Mouse (Mus musculus): ENCODE measurements around the gene Eppin.
"Not testable (repeated sequence)": the region's sequence is repeated elsewhere in the genome, so short reads cannot be mapped to it uniquely, and the experiment has no call there.

Eppin gene

GRCm38 (mm10) chr2:164593494-164593893 is at the start of gene Eppin:
TSS of gene Eppin (minus strand) at chr2:164593594.
- DNase-seq (ENCODE audit: low read depth, low spot score), result no peak

- no peak for DNase-seq (ENCODE audit: low read depth, low spot score)
Measured at GRCm38 (mm10) chr2:164641881-164642673, 48.7 kb upstream of the Eppin start.

DNA sequence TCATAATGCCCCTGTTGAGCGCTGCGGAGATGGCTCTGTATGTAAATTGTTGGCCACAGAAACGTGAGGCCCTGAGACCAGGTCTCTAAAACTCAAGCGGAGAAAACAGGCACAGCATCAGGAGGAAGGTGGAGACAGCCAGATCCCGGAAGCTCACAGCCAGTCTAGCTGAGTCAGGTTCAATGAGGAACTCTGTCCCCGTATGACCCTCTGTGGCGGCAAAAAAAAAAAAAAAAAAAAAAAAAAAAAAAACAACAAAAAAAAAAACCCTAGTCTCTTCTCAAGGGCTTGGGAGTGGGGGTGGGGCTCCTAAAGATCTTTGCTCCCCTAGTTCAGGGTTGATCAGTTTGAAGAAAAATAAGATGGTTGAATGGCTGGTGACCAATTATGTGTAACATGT is 47.7 kb upstream of the Eppin start:
- no peak for DNase-seq (ENCODE audit: low read depth, low spot score)

DNA sequence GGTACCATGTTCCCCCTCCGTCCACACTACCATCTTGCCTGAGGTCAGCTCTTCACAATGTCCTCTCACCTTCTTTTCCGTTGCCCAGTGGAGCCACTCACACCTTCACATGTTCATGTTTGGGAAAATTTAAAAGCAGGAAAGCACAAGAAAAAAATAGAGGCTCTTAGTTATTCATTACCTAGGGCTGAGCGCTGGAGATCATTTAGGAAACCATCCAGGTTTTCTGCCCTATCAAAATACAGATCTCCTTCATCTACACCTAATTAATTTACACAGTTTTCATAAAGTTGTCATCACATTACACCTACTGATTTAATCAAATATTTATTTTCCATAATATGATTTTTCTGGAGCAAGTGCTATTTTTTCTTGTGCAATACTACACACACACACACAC is 45.3 kb upstream of the Eppin start, which contains the start of gene Wfdc16:
Gene Wfdc16 (minus strand): TSS at position 101 of the 400 bp plus-strand sequence.
- no peak for DNase-seq (ENCODE audit: low read depth, low spot score)

DNA sequence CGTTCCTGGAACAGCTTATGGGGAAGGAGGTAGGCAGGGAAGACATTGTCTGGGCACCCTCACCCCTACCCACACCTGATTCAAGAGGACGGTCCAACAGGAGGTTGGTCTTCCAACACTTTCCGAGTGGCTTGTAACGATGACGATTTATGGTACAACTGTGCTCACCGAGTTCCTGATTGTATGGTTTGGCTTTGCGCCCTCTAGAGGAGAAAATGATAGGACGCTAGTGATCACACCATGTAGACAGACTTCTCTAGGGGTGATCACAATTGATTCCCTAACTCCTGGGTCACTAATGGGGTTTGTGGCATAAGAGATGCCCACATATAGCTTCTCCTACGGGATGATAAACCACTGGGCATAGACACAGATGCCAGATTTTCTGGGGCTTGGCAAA is 41.9 kb upstream of the Eppin start:
- peak; percentile 17 for DNase-seq (ENCODE audit: low read depth, low spot score)

DNA sequence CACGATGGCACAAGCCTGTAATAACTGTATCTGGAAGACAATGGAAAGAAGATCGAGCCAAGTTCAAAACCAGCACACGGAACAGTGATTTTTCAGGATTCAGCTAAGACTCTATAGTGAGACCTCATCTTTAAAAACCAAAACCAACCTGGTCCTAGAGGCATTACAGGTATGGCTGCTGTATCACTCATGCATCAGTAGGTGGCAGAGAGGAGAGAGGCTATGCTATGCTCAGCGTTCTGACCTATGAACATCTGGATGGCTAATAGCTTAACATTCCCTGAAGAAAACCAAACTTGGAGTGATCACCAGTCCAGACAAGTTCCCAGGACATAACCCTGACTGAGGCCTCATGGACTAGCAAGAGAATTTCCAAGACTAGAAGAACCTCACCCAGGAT is 28.4 kb upstream of the Eppin start:
- DNase-seq (ENCODE audit: low read depth, low spot score), result no peak

- DNase-seq (ENCODE audit: low read depth, low spot score), result no peak
Measured at GRCm38 (mm10) chr2:164619050-164619449, 25.7 kb upstream of the Eppin start.

DNA sequence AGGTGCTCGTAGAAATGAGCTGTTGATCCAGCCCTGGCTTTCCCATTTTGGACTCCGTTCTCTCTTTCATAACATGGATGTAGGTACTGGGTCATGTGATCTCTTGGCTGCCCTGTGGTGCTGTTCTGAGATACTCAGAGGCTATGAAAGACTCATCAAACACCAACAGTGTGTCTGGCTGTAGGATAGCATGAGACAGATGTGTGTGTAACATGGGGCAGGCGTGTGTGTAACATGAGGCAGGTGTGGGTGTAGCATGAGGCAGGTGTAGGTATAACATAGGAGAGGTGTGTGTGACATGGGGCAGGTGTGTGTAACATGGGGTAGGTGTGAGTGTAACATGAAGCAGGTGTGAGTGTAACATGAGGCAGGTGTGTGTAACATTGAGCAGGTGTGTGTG is 22.0 kb upstream of the Eppin start:
- DNase-seq (ENCODE audit: low read depth, low spot score), result no peak

DNA sequence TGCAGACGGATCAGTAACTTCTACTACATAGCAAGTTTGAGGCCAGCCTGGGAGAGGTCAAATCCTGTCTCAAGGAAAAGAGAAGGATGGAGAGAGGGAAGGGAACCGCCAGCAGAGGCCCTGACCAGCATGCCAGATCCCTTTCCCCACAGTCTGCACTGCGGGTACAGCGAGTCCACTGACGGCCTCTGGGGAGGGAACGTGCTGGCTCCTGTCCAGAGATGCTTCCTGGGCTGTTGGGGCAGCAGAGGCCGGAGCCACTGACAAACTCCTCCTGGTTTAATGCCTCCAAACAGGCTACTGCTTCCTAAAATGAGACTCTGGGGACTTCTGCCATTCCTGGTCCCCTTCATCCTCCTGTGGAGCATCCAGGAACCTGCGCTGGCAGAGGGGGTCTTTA is 20.1 kb upstream of the Eppin start, which contains the start of the genes Wfdc6b and Wfdc8:
Gene Wfdc6b (plus strand): TSS at position 52 of the 400 bp plus-strand sequence.
Gene Wfdc8 (minus strand): TSS at position 156 of the 400 bp plus-strand sequence.
- DNase-seq (ENCODE audit: low read depth, low spot score), result not testable (repeated sequence)

DNA sequence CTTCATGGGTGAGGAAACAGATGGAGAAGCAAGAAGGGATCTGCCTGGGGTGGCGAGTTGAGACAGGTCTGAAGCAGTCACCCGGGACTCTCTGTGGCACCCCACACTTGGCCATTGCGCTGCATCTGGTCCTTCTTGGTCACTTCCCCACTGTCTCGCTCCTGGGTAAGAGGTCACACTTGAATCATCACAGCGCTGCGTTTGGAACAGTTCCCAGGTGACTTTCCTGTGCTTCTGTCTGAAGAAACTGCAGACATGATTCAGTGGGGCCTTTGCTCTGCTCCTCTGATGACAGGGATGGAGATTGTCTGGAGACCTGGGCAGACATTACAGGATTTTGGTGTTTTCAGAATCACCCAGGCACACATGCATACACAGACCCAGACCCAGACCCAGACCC is 15.4 kb upstream of the Eppin start:
- no peak for DNase-seq (ENCODE audit: low read depth, low spot score)

DNA sequence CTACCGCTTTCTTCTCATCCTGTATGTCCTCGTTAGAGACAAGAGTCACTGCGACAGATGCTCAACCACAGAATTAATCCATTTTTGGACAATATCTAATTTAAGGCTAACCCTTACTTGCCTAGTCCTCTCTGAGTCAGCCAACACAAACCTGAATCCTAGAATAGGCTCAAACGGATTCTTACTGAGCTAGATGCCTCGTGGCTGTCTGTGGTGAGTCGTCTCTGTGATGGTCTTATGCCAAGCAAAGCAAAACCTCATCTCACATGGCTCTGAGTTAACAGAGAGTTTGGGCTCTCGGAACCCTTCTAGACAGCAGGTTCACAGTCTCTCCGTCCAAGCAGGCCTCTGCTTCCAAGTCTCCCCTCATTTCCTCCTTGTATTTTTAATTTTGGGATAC is 11.0 kb upstream of the Eppin start:
- no peak for DNase-seq (ENCODE audit: low read depth, low spot score)

GRCm38 (mm10) chr2:164603482-164603881 is 10.1 kb upstream of the Eppin start:
- DNase-seq (ENCODE audit: low read depth, low spot score), result no peak

DNA sequence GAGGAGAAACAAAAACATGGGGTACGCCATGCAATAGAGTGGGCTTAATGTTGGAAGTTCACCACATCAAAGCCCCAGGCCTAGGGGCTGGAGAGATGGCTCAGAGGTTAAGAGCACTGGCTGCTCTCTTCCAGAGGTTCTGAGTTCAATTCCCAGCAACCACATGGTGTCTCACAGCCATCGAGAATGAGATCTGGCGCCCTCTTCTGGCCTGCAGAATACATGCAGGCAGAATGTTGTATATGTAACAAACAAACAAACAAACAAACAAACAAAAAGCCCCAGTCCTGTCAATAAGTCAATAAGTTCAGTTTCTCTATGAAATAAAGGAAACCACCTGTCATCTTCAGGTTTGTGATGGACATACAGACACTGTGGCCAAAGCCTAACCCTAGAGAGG is 6.8 kb upstream of the Eppin start:
- DNase-seq (ENCODE audit: low read depth, low spot score), result peak; percentile 15

- peak; percentile 21 for DNase-seq (ENCODE audit: low read depth, low spot score)
Measured at GRCm38 (mm10) chr2:164592014-164592413, 1.4 kb downstream of the Eppin start.

DNA sequence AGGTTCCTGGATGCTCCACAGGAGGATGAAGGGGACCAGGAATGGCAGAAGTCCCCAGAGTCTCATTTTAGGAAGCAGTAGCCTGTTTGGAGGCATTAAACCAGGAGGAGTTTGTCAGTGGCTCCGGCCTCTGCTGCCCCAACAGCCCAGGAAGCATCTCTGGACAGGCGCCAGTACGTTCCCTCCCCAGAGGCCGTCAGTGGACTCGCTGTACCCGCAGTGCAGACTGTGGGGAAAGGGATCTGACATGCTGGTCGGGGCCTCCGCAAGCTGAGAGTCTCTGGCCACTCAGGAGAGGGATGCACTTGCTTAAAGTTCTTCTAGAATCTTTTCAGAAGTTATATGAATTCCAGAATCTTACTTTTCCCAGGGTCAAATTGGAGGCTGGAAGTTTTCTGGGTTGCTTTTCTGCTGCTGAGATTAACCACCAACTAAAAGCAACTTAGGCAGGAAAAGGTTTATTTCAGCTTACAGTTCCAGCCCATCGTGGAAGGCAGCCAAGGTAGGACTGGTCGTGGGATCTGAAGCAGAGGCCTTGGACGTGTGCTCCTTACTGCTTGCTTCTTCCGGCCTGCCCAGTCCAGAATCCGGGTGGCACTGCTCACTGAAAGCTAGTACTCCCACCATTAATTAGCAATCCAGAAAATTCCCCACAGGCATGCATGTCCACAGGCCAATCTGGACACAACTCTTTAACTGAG is 8.2 kb downstream of the Eppin start, which contains the start of gene Wfdc6a:
Gene Wfdc6a (minus strand): TSS at position 423 of the 701 bp plus-strand sequence.
- not testable (repeated sequence) for DNase-seq (ENCODE audit: low read depth, low spot score)

DNA sequence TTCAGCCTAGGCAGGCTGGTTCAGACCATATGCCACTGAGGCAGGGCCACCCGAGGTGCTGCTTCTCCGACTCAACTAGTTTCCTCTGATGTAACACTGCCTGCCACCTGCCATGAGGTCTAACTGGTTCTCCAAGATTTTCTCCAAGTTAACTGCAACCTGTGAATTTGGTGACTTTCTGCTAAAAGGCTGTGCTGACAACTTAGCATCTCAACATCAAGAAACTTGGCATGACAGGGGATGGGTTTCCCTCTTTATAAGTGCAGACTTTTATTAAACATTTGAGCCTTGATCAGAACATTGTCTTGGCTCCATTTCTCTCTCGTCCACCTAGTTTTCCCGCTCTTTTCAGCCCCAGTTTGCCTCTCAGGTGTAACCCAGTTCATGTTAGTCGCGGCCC is 20.0 kb downstream of the Eppin start, which contains the start of gene Spint3:
Gene Spint3 (minus strand): TSS at position 101 of the 400 bp plus-strand sequence.
- not testable (repeated sequence) for DNase-seq (ENCODE audit: low read depth, low spot score)

- DNase-seq (ENCODE audit: low read depth, low spot score), result no peak
Measured at GRCm38 (mm10) chr2:164567460-164567859, 25.9 kb downstream of the Eppin start.

DNA sequence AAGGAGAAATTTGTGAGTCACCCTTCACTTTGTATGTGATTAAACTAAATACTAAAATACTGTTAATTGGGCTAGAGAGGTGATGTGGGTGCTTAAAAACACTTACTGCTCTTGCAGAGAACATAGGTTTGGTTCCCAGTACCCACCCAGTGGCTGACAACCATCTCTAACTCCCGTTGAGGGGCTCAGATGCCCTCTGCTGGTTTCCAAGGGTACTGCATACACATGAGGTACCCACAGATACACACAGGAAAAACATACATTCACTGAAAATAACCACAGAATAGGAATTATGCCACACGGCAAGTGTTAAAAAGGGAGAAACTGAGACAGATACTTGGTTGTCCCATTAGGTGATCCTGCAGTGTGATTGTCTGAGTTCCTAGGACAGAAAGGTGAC is 26.4 kb downstream of the Eppin start:
- peak; percentile 25 for DNase-seq (ENCODE audit: low read depth, low spot score)

DNA sequence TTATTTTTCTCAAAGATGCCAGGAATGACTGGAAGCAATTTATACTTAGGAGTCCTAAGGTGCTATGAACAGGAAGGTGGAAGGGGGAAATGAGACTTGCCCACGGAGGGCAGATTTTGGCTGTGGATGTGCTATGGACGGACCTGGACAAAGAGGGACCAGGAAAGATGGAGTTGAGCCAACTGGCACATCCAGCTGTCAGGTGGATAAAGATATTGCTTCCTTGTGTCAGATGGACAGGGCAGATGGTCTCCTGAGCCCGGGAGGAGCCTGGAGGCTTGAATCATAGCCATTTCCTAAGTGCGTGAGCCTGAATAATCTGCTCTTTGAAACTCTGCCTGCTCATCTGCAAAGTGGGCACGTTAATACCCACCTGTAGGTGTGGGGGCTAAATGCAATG is 29.0 kb downstream of the Eppin start:
- DNase-seq (ENCODE audit: low read depth, low spot score), result no peak

DNA sequence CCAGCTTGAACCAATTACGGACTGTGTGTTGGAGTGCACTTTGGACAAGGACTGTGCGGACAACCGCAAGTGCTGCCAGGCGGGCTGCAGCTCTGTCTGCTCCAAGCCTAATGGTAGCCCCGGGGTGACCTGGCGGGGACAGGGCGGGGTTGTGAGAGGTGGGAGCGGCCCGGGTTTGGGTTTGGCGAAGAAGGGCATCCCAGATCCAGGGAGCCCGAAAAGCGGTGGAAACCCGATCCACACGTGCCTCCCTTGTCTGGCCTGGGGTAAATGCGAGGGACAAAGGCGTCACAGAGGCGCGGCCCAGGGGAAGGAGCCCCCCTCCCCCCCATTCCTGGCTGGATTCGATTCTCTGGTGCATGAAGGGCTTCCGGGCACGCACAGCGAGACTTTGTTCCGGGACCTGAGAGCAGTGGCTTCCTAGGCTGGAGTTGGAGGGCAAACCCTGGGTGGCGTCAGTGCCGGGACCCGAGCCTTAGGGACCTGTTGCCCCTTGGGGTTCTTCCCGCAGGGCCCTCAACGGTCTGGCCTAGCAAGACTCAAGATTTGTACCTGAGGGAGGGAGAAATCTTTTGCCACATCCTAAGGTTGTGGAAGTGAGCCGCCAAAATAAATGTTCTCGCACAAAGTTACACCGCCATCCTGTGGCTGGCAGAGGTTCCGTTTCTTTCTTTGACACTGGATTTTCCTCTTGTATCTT is 29.9 kb downstream of the Eppin start:
- peak; percentile 80 for DNase-seq (ENCODE audit: low read depth, low spot score)

DNA sequence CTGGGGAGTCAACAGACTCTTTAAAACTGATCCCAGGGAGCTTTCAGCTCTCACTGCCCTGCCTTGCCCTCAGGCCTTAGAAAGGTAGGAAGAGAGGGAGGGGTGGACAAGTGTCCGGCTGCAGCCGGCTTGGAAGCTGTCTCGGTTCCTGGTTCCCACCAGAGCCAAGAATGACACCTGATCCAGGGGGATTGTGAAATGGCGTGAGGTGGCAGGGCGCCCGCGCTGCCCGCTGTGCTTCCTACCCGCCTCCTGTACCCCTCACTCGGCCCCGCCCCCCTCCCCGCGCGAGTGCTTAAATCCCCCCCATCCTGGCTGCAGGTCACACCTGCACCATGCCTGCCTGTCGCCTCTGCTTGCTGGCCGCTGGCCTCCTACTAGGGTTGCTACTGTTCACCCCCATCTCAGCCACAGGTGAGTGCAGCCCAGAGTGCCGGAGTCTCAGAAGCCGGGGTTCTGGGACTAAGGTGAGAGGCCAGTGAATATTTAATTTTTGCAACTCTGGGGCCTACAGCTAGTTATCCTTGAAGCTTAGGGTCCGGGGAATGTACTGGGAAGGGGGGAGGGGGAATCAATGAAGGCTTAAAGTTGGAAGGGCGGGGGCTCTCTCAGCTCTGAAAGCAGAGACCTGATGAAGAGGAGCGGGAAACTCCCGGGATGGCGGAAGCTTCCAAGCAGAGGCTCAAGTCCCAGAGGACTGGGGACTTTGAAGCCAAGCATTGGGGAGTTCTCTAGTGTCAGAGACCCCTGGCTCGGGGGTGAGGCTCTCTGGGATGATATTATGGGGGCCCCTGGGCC is 30.8 kb downstream of the Eppin start, which contains the start of gene Wfdc2:
Gene Wfdc2 (plus strand): TSS at position 23 of the 798 bp plus-strand sequence.
- no peak for DNase-seq (ENCODE audit: low read depth, low spot score)
